Mouse (Mus musculus): ENCODE data around the gene Vmn1r16.
"Not testable (repeated sequence)": the region's sequence is repeated elsewhere in the genome, so short reads cannot be mapped to it uniquely, and the experiment has no call there.

The Vmn1r16 gene

DNA sequence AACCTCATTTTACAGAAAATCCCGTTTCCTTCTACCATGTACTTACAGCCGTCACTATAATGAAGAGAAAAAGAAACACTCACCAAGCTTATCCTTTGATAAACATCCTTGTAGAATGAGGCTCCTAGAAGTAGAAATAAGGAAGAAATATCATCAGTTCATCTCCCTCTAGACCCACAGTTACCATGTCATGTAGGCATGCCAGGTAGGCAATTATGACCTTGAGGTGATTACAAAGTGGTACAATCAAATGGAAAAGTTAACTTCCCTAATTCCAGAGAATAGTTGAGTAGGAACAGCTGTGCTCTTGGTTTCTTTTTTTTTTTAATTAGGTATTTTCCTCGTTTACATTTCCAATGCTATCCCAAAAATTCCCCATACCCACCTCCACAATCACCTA lies at the start of gene Vmn1r16:
TSS of gene Vmn1r16 (minus strand) at position 101 of the 400 bp plus-strand sequence.
- no peak for DNase-seq

DNA sequence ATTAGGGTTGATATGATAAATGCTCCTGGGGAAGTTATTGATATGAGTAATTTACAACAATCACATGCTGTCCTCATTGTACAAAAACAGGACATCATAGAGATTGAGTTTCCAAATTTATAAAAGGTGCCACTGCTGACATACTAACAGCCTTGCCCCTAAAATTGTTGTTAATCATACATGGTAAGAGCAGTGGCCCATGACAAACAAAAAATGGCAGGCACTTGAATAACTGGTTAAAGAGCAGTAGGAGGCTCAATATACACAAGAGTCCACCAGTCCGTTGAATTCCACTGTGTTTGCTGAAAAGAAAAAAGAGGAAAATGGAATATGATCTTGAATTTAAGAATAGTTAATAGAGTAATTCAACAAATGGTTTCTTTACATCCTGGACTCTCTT lies 38.2 kb upstream of the Vmn1r16 start:
- no peak for DNase-seq

DNA sequence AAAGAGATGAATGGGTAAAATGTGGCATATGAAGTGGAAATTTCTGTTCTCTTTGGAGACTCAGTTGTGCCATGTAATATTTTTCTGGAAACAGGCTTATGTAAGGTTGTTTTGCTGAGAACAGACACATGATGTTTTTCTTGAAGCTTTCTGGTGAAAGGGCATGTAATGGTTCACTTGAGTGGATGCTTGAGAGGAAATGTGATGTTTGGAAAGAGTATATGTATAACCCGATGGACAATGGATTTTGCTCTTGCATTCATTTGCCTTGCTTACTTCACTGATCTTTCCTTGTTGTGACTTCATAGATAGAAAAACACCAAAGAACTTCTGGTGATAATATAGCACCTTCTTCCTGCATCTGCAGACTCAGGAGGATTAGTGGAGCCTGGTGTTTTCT lies 36.6 kb upstream of the Vmn1r16 start:
- DNase-seq: not testable (repeated sequence)

DNA sequence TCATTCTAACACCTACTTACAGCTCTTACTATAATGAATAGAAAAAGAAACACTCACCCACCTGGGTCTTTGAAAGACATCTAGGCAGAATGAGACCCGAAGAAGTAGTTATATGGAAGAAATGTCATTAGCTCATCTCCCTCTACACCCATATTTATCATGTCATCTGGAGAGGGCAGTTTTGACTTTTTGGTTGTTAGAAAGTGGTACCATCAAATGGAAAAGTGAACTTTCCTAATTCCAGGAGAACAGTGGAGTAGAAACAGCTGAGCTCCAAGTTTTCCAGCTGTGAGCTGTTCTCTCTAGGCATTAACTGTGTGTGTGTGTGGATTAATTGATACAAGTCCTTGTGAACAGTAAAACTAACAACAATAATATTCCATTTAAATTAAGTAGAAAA lies 34.3 kb upstream of the Vmn1r16 start, which contains the start of gene Vmn1r17:
TSS of gene Vmn1r17 (minus strand) at position 101 of the 400 bp plus-strand sequence.
- DNase-seq: no peak

DNA sequence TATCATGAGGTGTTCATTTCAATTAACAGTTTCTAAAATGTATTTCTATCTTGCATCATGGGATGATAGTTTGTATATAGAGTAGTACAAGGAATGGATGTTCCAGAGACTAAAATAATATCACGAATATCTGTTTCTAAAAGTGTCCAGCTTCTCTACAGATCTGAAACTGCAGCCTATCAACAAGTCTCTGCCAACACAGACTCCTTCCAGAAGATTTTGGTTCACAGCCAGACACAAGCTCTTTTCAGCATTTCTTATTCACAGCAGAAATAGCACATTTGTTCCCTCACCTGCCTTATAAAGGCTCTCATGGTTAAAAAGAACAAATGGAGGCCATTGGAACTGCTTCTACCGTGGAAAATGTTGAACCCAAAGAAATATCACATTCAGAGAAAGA lies 27.6 kb upstream of the Vmn1r16 start:
- DNase-seq: no peak

DNA sequence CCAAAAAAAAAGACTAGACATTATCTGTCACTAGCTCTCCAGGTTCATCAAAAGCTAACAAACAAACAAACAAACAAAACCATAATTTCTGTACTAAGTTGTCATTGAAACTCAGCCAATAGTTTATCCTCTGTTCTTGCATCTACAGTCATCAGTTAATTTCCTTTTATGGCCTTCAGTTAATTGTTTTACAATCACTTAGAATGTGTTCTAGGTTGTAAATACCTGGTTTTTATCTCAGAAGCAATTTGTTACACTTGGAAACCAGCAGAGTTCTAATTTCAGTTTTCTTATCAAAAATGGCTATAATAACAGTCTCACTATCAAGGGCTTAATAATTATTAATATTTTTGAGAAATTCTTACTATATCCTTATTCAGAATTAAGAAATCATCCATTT lies 3.1 kb downstream of the Vmn1r16 start:
- no peak for DNase-seq

DNA sequence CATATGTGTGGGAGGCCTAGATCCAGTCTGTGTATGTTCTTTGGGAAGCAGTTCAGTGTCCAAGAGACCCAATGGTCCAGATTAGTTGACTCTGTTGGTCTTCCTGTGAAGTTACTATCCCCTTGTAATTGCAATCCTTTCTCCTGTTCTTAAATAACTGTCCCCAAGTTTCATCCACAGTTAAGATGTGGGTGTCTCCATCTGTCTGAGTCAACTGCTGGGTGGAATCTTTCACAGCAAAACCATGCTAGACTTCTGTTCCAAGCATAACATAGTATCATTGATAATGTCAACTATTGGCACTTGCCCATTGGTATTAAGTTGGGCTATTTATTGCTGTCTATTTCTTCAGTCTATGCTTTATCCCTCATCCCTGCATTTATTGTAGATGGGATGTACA lies 50.3 kb downstream of the Vmn1r16 start:
- no peak for DNase-seq

DNA sequence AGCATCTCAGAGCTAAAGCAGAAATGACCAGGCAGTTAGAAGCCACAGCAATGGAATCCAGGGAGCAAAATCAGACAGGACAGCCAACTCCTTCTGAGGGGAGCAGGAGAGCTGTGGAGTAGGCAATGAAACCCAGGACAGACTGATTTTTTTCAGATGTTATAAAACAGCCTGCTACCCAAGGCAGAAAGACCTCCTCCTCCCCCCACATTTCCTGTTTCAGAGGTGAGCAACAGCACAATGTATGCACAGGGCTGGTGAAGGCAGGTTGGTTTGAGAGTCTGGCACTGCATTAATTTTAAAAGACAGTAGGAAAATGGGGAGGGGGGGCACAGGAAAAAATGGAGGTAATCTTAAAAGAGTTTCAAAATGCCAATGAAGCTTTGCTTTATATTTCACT lies 56.8 kb downstream of the Vmn1r16 start:
- no peak for DNase-seq

DNA sequence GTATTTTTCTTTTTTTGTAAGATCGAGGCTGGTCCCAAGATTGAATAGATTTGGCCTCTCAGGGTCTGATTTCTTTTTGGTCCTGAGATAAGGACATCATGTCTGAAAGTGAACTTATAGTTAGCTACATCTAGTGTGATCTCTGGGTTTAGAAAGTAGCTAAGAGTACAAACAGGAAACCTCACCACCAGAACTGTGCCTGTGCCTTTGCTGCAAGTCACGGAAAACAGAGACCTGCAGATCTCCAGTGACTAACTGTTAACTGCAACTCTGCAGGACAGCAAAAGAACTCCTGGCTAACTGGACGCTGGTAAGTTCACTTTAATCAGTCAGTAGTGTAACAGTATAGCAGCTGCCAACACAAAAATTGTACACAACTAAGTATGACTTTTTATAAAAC lies 57.4 kb downstream of the Vmn1r16 start:
- DNase-seq: no peak

Data from right cerebral cortex, postnatal 25 days (tissue).